Mouse (Mus musculus) heart, embryonic 14.5 days (tissue): ENCODE results near the gene Acvrl1. TPM values are rescaled to one million over a fixed set of nuclear protein-coding genes. Genes with fewer than 3 reads are reported as not detected.

Experiments
- ATAC-seq: fragments of 200-750 bp; cut with Nextera tagmentation; 2 replicates; pipeline ENCODE4 v1.8.0; 2017; ENCODE audit warnings: low read depth, moderate TSS enrichment; ENCODE audit not compliant: insufficient number of reproducible peaks, insufficient read depth, low FRiP score
- H3K27ac ChIP-seq, 2 experiments: fragments of 200-500 bp in 1 of 2; fragments of 300-500 bp in 1 of 2; sonication (generic) in 1 of 2; replicated peaks in 1 of 2; 2 replicates each; pipeline ENCODE4 v1.5.1; 2012 to 2014; ENCODE audit warnings: low read depth in 2 of 2, low read length in 2 of 2, control low read depth in 1 of 2, mild to moderate bottlenecking in 1 of 2, mixed read lengths in 1 of 2; ENCODE audit not compliant: control insufficient read depth in 1 of 2, insufficient read depth in 1 of 2
- H3K27me3 ChIP-seq: fragments of 300-500 bp; sonication (generic); 2 replicates; pipeline ENCODE4 v1.6.1; 2014; ENCODE audit warnings: mild to moderate bottlenecking, low read length, control low read depth; ENCODE audit not compliant: control insufficient read depth, insufficient read depth
- H3K36me3 ChIP-seq: fragments of 300-500 bp; sonication (generic); 2 replicates; pipeline ENCODE4 v1.6.1; 2014; ENCODE audit warnings: mild to moderate bottlenecking, control low read depth, low read length, mixed read lengths; ENCODE audit not compliant: control insufficient read depth, insufficient read depth
- H3K4me1 ChIP-seq, 2 experiments: fragments of 200-500 bp in 1 of 2; fragments of 300-500 bp in 1 of 2; sonication (generic) in 1 of 2; 2 replicates each; pipeline ENCODE4 v1.6.1; 2012 to 2014; ENCODE audit warnings: low read length in 2 of 2, control low read depth in 1 of 2, mixed read lengths in 1 of 2; ENCODE audit not compliant: control insufficient read depth in 2 of 2, insufficient read depth in 2 of 2
- H3K4me2 ChIP-seq: fragments of 300-500 bp; sonication (generic); 2 replicates; pipeline ENCODE4 v1.6.1; 2014; ENCODE audit warnings: mild to moderate bottlenecking, low read length
- H3K4me3 ChIP-seq, 2 experiments: fragments of 200-500 bp in 1 of 2; fragments of 300-500 bp in 1 of 2; sonication (generic) in 1 of 2; 2 replicates each; pipeline ENCODE4 v1.5.1; 2012 to 2014; ENCODE audit warnings: low read length in 2 of 2, mild to moderate bottlenecking in 2 of 2, control low read depth in 1 of 2, low read depth in 1 of 2, moderate library complexity in 1 of 2; ENCODE audit not compliant: control insufficient read depth in 1 of 2, insufficient read depth in 1 of 2
- H3K9ac ChIP-seq: fragments of 300-500 bp; sonication (generic); 2 replicates; pipeline ENCODE4 v1.6.1; 2014; ENCODE audit warnings: mild to moderate bottlenecking, low read length
- H3K9me3 ChIP-seq: fragments of 300-500 bp; sonication (generic); 2 replicates; pipeline ENCODE4 v1.6.1; 2016; ENCODE audit warnings: low read length, control low read depth; ENCODE audit not compliant: control insufficient read depth
- WGBS: fragments of 180-500 bp; shearing (Covaris S2); extraction: QIAGEN DNeasy Blood & Tissue Kit; methylation state at CpG from one replicate; pipeline ENCODE4 v1.1.7; 2014; 5-methylcytosine and 5-hydroxymethylcytosine counted together
- polyA plus RNA-seq: library from polyadenylated mRNA; unstranded; fragments of >200 nt; fragmentation: Nextera tagmentation; extraction: Ambion mirVana; gene quantifications from 2 replicates; pipeline ENCODE4 v1.2.1, GENCODE M21; 2014

The Acvrl1 gene
- polyA plus RNA-seq, 1 experiment from 2014 or later, result 5.8 TPM

DNA sequence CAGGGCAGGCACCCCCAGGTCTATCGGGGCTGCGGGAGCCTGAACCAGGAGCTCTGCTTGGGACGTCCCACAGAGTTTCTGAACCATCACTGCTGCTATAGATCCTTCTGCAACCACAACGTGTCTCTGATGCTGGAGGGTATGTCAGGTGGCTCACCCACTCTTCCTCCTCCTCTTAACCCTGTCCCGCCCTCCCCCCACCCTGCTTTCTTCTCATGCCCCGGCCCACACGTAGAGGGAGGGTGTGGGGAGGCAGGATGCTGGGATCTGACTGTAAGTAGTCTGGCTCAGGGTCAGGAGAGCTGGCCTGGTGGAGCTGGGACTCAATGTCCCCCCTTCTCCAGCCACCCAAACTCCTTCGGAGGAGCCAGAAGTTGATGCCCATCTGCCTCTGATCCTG is 7.1 kb downstream of the Acvrl1 start:
- H3K27ac ChIP-seq, result no peak overlapping the region
- H3K36me3 ChIP-seq, result no peaks in the 10 kb centered on the region
- no peak overlapping the region; a peak in 2 of 4 replicates for H3K4me3 ChIP-seq
- ATAC-seq, result no peak
- no peak overlapping the region; the same call in 1 of the 2 replicates for H3K9ac ChIP-seq
- H3K27me3 ChIP-seq, result 0 out of 2 replicates have a peak, but pooled peaks cover 9% of the 10 kb centered on the region
- H3K4me2 ChIP-seq, result peak overlapping the region; percentile 34
- WGBS, result 65% methylated on average over 8 of the region's 8 CpGs
- no peaks in the 10 kb centered on the region for H3K9me3 ChIP-seq
- peaks cover 24 to 28% of the 10 kb centered on the region in 2 experiments for H3K4me1 ChIP-seq

DNA sequence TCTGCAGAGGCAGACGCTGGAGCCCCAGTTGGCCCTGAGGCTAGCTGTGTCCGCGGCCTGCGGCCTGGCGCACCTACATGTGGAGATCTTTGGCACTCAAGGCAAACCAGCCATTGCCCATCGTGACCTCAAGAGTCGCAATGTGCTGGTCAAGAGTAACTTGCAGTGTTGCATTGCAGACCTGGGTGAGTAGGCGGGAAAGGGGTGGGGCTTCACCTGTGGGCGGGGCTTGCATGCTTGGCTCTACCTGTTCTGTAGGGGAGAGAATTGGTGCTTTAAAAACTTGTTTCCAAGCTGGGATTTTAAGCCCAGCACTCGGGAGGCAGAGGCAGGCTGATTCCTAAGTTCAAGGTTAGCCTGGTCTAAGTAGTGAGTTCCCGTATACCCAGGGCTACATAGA is 9.1 kb downstream of the Acvrl1 start:
- H3K9me3 ChIP-seq, result no peaks in the 10 kb centered on the region
- 82% methylated on average over 11 of the region's 11 CpGs for WGBS
- H3K9ac ChIP-seq, result no peak overlapping the region
- H3K36me3 ChIP-seq, result no peaks in the 10 kb centered on the region
- H3K4me2 ChIP-seq, result no peak overlapping the region
- H3K27ac ChIP-seq, result no peak overlapping the region
- ATAC-seq, result no peak
- no peak overlapping the region for H3K4me3 ChIP-seq
- H3K4me1 ChIP-seq, result peaks cover 19 to 29% of the 10 kb centered on the region in 2 experiments
- no peaks in the 10 kb centered on the region for H3K27me3 ChIP-seq

DNA sequence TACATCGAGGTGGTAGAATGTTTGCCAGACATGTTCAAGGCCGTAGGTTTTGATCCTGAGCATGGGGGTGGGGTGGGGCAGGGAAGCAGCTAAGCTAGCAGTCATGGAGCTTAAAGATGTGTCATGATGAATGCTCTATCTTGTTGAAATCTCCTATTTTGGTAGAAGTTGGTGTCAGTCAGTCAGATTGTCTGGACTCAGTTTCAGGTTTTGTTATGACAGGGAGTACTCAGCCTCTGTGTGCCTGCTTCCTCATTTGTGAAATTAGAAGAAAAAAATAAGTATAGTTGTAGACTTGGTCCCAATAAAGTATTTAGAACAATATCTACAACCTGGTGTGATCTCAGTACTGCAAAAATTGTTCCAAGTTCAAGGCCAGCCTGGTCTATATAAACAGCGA is 10.4 kb downstream of the Acvrl1 start:
- H3K36me3 ChIP-seq, result no peaks in the 10 kb centered on the region
- WGBS, result 71% methylated on average over 3 of the region's 3 CpGs
- no peak overlapping the region for H3K4me3 ChIP-seq
- H3K9me3 ChIP-seq, result no peaks in the 10 kb centered on the region
- H3K27me3 ChIP-seq, result no peaks in the 10 kb centered on the region
- no peak overlapping the region for H3K4me2 ChIP-seq
- ATAC-seq, result no peak
- no peak overlapping the region for H3K9ac ChIP-seq
- H3K4me1 ChIP-seq, result peaks cover 29 to 38% of the 10 kb centered on the region in 2 experiments
- no peak overlapping the region for H3K27ac ChIP-seq

DNA sequence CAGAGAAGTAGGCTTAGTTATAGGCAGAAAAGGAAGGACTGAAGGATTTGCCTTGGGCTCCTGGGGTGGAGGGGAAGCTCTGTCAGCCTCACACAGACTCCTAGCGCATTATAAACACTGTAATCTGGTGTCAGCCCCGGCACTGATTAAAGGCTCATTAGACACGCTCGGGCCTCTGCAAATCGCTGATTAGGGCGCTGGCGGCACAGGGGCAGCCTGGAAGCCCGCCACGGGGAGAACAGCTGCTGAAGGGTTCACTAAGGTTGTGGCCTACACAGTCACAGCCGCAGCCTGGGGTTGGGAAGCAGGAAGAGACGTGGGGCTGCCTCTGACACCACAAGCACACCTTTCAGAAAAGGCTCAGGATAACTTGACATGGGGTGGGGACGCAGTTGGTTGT is 11.6 kb downstream of the Acvrl1 start:
- Histone ChIP-seq H3K9ac (peak overlapping the region; percentile 14; the same call in 1 of the 2 replicates), H3K4me1 (peaks cover 34 to 50% of the 10 kb centered on the region in 2 experiments), H3K4me2 (no peak overlapping the region), H3K27me3 (no peaks in the 10 kb centered on the region), H3K27ac (no peak overlapping the region; a peak in 1 of 4 replicates), H3K4me3 (no peak overlapping the region), H3K36me3 (no peaks in the 10 kb centered on the region), H3K9me3 (no peaks in the 10 kb centered on the region)
- WGBS, result 8% methylated on average over 12 of the region's 12 CpGs
- ATAC-seq, result no peak

DNA sequence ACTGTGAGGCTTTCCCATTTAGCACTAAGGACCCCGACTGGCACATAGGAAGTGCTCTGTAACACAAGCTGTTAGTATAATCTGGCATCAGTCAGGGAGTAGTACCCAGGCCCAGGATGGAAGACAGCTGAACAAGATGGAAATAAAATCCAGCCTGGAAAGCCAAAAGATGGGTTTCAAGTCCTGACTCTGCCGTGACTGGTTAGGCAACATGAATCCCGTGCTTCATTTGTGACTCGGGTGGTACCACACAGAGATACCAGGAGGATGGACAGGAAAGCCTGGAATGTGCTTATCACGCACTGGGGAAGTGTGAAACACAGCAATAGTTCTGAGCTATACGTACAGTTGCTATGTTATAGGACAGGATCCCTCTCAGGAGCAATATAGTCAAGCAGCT is 12.3 kb downstream of the Acvrl1 start:
- WGBS, result 23% methylated on average over 6 of the region's 6 CpGs
- H3K27me3 ChIP-seq, result no peaks in the 10 kb centered on the region
- no peaks in the 10 kb centered on the region for H3K9me3 ChIP-seq
- H3K4me2 ChIP-seq, result peak overlapping the region; percentile 16; the same call in 1 of the 2 replicates
- ATAC-seq, result no peak
- no peaks in the 10 kb centered on the region for H3K36me3 ChIP-seq
- 0 out of 4 replicates have a peak overlapping the region, but pooled peaks of 1 of the 2 experiments have one; percentile 6 for H3K27ac ChIP-seq
- H3K9ac ChIP-seq, result no peak overlapping the region; the same call in 1 of the 2 replicates
- peaks cover 39 to 56% of the 10 kb centered on the region in 2 experiments for H3K4me1 ChIP-seq
- no peak overlapping the region for H3K4me3 ChIP-seq

DNA sequence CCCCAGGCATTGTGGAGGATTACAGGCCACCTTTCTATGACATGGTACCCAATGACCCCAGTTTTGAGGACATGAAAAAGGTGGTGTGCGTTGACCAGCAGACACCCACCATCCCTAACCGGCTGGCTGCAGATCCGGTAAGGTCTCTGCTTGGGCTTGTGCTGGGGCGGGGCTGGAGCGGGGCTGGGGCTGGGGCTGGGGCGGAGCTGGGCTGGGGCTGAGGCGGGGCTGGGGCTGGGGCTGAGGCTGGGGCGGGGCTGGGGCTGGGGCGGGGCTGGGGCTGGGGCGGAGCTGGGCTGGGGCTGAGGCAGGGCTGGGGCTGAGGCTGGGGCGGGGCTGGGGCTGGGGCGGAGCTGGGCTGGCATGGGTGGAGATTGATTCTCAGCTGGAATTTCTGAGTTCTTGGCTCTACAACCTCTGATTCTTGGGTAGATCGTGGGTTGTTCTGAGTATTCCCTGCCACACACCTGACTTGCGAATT is 12.8 kb downstream of the Acvrl1 start:
- Histone ChIP-seq H3K27me3 (no peaks in the 10 kb centered on the region), H3K27ac (0 out of 4 replicates have a peak overlapping the region, but pooled peaks of 1 of the 2 experiments have one; percentile 6), H3K9me3 (no peaks in the 10 kb centered on the region), H3K4me1 (peaks cover 44 to 61% of the 10 kb centered on the region in 2 experiments), H3K36me3 (no peaks in the 10 kb centered on the region), H3K4me2 (peak overlapping the region; percentile 16; the same call in 1 of the 2 replicates), H3K9ac (no peak overlapping the region; the same call in 1 of the 2 replicates), H3K4me3 (no peak overlapping the region)
- WGBS, result 7% methylated on average over 8 of the region's 14 CpGs
- ATAC-seq, result no peak; the same call in 1 of the 2 replicates

DNA sequence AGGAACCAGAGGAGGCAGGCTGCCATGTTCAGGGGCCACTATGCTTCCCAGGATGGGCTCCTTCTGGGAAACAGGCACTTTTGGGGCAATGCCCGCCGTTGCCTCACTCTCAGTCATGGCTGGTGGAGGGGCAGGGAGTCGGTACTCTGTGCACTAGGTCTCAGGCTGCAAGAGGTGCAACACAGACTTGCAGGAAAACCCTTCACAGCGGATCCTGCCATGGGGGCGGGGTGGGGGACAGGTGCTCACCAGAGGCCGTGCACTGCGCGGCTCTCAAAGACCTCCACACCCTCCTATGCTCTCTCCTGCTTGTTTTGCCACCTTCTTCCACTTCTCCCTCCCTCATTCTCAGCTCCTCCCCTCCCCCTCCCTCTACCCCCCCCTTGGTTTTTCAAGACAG is 14.3 kb downstream of the Acvrl1 start:
- Histone ChIP-seq H3K27me3 (no peaks in the 10 kb centered on the region), H3K4me3 (no peak overlapping the region), H3K9me3 (no peaks in the 10 kb centered on the region), H3K4me2 (no peak overlapping the region), H3K27ac (peak overlapping the region in 1 of 2 experiments; percentile 72; a peak in 1 of 4 replicates), H3K36me3 (no peaks in the 10 kb centered on the region), H3K4me1 (peaks cover 57 to 76% of the 10 kb centered on the region in 2 experiments), H3K9ac (peak overlapping the region; percentile 52; the same call in 1 of the 2 replicates)
- WGBS, result 44% methylated on average over 8 of the region's 8 CpGs
- no peak for ATAC-seq

DNA sequence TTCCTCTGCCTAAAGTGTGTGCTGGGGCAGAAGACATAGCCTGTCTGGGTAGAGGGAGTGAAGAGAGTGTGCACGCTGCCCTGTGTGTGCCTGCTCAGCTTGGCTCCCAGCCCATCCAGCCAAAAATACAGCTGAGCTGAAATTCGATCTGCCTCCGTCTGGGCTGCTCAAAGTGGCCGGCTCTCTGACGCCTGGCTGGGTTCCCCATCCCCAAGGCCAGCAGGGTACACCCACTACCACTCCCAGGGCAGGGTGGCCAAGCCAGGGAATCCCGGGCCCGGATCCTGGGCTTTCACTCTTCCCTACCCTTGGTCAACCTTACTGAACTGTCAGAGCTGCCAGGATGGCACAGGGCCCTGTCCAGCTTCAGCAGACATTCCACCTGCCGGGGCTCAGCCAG is 15.2 kb downstream of the Acvrl1 start:
- peaks cover 63 to 83% of the 10 kb centered on the region in 2 experiments for H3K4me1 ChIP-seq

More for the DNA sequence above, 15.2 kb downstream of the Acvrl1 start:
- no peaks in the 10 kb centered on the region for H3K9me3 ChIP-seq
- H3K4me3 ChIP-seq, result no peak overlapping the region; a peak in 1 of 4 replicates
- H3K36me3 ChIP-seq, result no peaks in the 10 kb centered on the region
- H3K9ac ChIP-seq, result peak overlapping the region; percentile 52
- peak overlapping the region; percentile 50 to 72; a peak in 3 of 4 replicates for H3K27ac ChIP-seq
- no peak for ATAC-seq
- peak overlapping the region; percentile 41 for H3K4me2 ChIP-seq
- H3K27me3 ChIP-seq, result no peaks in the 10 kb centered on the region
- WGBS, result 18% methylated on average over 8 of the region's 8 CpGs
